Mouse (Mus musculus) lung, adult 2 months (tissue): Measurements from ENCODE around the gene Sh2b3.

Source experiments
- CTCF ChIP-seq: fragments of 200-500 bp; IDR thresholded peaks from 2 replicates; pipeline ENCODE4 v1.5.1; 2011; ENCODE audit warnings: mild to moderate bottlenecking, low read length, control low read depth; ENCODE audit not compliant: insufficient read depth
- POLR2A ChIP-seq: fragments of 200-500 bp; IDR thresholded peaks from 2 replicates; pipeline ENCODE4 v1.6.1; 2011; ENCODE audit warnings: low read depth, mild to moderate bottlenecking, control low read depth, low read length, borderline replicate concordance; ENCODE audit errors: extremely low read depth

DNA sequence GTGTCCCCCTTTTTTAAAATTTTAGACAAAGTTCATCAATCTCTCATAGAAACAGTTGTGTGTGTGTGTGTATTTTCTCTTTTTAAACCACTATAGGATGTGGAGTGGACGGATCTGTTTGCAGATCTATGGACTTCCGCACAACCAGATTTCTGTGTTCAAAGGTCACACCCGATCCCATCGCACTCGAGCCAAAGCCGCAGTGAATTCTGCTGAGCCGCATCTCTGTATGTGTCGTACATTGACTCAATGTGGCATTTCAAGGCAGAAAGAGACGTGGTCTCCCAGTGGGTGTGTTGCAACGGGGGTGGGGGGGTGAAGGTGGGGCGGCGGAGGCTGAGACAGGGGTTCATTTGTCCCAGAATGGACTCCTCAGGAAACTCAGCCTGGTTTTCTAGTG lies 21.0 kb upstream of the Sh2b3 start:
- TF ChIP-seq POLR2A (no peak), CTCF (no peak)
